Mouse (Mus musculus): ENCODE measurements around the gene Cldnd2. TPM values are rescaled to one million over a fixed set of nuclear protein-coding genes. Genes with fewer than 3 reads are reported as not detected.

Cldnd2 gene
- total RNA-seq (2014; rRNA removed) (not detected in 2 replicates), polyA plus RNA-seq (2012; rRNA removed) (0.17 TPM in 1 of 2 replicates, not detected in the other)

DNA sequence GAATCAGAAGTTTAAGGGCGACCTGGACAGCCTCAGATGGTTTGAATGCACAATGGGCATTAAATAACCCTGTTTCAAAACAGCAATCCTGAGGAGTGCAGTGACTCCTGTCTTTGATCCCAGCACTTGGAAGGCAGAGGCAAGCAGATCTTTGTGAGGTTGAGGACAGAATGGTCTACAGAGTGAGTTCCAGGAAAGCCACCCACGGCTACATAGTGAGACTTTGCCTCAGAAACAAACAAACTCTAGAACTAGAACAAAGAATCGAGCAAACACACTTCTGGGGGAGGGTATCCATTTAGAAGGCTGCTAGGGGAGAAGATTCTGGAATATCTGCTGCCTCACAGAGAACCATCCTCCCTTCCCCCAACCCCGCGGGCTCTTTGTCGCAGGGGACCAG is at the start of gene Cldnd2:
TSS of gene Cldnd2 (plus strand) at position 301 of the 400 bp plus-strand sequence.
- H3K27me3 ChIP-seq (ENCODE audit: control insufficient read depth, insufficient read depth, low read length) = no peaks in the 10 kb centered on the region
- TF ChIP-seq POLR2A (IDR thresholded peaks at IDR 0.05; ENCODE audit: extremely low read depth, insufficient read depth, low read length) (no peak), CTCF (IDR thresholded peaks at IDR 0.05; ENCODE audit: low read depth, low read length) (no peak)
- WGBS = 66% methylated on average over 6 of the region's 6 CpGs
- no peak within 1 kb of the TSS for H3K4me3 ChIP-seq (ENCODE audit: insufficient read depth, low read depth, low read length)
- H3K9ac ChIP-seq (ENCODE audit: low read depth, low read length) = no peak within 1 kb of the TSS
- peaks cover 13% of the 10 kb centered on the region; the same call in 1 of the 2 replicates for H3K79me2 ChIP-seq (ENCODE audit: control insufficient read depth, insufficient read depth, low read length)
- DNase-seq (ENCODE audit: extremely low read depth, low read depth, low spot score) = no peak
- H3K27ac ChIP-seq (replicated peaks; ENCODE audit: insufficient read depth, low read depth, low read length) = no peak within 1 kb of the TSS
- H3K4me1 ChIP-seq (ENCODE audit: control insufficient read depth, insufficient read depth, low read length) = peaks cover 4% of the 10 kb centered on the region
- H3K36me3 ChIP-seq (ENCODE audit: control insufficient read depth, insufficient read depth, low read length) = no peaks in the 10 kb centered on the region

DNA sequence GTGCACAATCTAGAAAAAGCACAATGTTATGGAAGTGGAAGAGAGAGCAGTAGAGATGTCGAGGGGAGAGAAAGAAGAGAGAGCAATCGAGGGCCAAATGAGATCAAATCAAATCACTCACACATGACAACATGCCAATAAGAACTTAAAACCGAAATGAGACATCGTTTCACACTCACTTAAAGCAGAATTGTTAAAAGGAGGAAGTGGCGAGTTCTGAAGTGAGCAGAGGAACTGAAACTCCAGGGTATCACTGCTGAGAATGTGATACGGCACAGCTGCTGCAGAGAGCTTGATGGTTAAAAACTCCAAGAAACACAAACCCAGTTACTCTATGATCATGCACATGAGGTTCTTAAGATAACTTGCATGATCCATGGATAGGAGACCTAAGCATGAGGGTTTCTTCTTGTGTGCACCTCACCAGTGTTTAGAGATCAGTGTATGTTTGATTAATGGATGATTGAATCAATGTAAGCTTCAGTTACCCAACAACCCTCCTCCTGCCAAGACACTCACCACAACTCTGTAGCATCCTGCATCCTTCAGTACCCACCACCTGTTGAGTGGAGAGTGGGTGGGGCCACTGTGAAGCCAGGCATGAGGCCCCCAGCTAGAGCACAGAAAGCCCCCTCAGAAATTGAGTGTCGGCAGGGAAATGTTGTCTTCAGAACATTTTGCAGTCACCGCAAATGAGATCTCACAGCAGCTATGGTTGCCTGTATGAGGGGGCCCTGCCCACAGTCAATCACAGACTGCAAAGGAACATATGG is 48.0 kb upstream of the Cldnd2 start:
- Histone ChIP-seq H3K27me3 (ENCODE audit: control insufficient read depth, insufficient read depth, low read length) (no peaks in the 10 kb centered on the region), H3K4me1 (ENCODE audit: control insufficient read depth, insufficient read depth, low read length) (no peaks in the 10 kb centered on the region), H3K9ac (ENCODE audit: low read depth, low read length) (no peak overlapping the region), H3K27ac (replicated peaks; ENCODE audit: insufficient read depth, low read depth, low read length) (no peak overlapping the region), H3K79me2 (ENCODE audit: control insufficient read depth, insufficient read depth, low read length) (no peaks in the 10 kb centered on the region), H3K36me3 (ENCODE audit: control insufficient read depth, insufficient read depth, low read length) (no peaks in the 10 kb centered on the region), H3K4me3 (ENCODE audit: insufficient read depth, low read depth, low read length) (no peak overlapping the region)
- no peak for TF ChIP-seq POLR2A (IDR thresholded peaks at IDR 0.05; ENCODE audit: extremely low read depth, insufficient read depth, low read length)
- TF ChIP-seq CTCF (IDR thresholded peaks at IDR 0.05; ENCODE audit: low read depth, low read length) = no peak
- DNase-seq (ENCODE audit: extremely low read depth, low read depth, low spot score) = peak; percentile 23
- 73% methylated on average over 8 of the region's 8 CpGs for WGBS

DNA sequence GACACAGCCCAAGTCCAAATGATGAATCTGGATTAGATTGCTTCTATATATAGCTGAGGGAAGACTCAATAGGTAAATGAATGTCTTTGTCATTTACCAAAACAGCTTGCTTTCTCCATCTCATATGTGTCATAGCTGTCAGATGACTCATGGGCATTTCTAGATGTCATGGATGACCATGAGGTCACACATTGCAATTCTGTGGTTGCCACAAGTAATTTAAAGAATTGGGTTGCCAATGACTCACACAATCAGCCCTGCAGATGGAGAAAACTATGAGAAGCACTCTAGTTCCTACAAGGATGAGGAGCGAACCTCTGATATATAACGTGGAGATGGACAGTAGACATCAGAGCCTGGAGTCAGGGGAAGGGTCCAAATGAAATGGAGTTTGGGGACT is 41.1 kb upstream of the Cldnd2 start:
- TF ChIP-seq CTCF (IDR thresholded peaks at IDR 0.05; ENCODE audit: low read depth, low read length) (no peak), POLR2A (IDR thresholded peaks at IDR 0.05; ENCODE audit: extremely low read depth, insufficient read depth, low read length) (no peak)
- 93% methylated on average over 2 of the region's 2 CpGs for WGBS
- Histone ChIP-seq H3K4me3 (ENCODE audit: insufficient read depth, low read depth, low read length) (no peak overlapping the region), H3K27ac (replicated peaks; ENCODE audit: insufficient read depth, low read depth, low read length) (no peak overlapping the region), H3K36me3 (ENCODE audit: control insufficient read depth, insufficient read depth, low read length) (no peaks in the 10 kb centered on the region), H3K4me1 (ENCODE audit: control insufficient read depth, insufficient read depth, low read length) (no peaks in the 10 kb centered on the region), H3K79me2 (ENCODE audit: control insufficient read depth, insufficient read depth, low read length) (no peaks in the 10 kb centered on the region), H3K9ac (ENCODE audit: low read depth, low read length) (no peak overlapping the region), H3K27me3 (ENCODE audit: control insufficient read depth, insufficient read depth, low read length) (no peaks in the 10 kb centered on the region)
- no peak for DNase-seq (ENCODE audit: extremely low read depth, low read depth, low spot score)

DNA sequence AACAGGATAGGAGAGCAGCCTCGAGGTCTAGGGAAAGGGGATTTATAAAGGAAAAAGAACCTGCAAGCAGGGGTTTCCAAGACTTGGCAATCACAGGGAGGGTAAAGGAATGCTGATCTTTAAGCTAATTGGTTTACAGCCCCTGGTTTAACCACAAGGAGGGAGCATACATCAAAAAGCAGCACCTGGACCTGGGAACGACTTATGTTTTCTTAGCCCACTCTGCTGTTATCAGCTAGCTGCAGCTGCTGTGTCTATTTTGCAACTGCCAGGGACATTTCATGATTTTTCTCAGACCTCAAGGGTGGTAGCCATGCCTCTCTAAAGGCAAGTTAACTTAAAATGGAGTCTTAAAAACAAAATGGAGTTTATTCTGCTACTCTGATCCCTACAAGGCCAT is 37.9 kb upstream of the Cldnd2 start:
- DNase-seq (ENCODE audit: extremely low read depth, low read depth, low spot score) = no peak

DNA sequence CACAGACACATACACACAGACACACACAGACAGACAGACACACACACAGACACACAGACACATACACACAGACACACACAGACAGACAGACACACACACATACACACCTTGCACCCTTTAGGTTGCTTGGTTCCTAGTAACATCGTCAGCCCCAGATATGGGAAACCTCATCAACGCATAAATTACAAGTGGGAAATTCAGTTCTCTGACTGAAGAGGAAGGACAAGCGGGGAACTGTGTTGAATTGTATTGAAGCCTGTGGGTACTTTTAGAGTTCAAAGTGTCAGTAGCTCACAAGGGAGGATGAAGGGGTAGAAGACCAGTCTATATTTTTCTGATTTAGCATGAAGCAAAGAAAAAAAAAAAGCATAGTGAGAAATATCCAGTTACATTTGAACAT is 33.0 kb upstream of the Cldnd2 start:
- H3K27me3 ChIP-seq (ENCODE audit: control insufficient read depth, insufficient read depth, low read length) = peaks cover 2% of the 10 kb centered on the region; the same call in 1 of the 2 replicates
- DNase-seq (ENCODE audit: extremely low read depth, low read depth, low spot score) = no peak
- no peaks in the 10 kb centered on the region for H3K79me2 ChIP-seq (ENCODE audit: control insufficient read depth, insufficient read depth, low read length)
- H3K4me3 ChIP-seq (ENCODE audit: insufficient read depth, low read depth, low read length) = no peak overlapping the region
- TF ChIP-seq CTCF (IDR thresholded peaks at IDR 0.05; ENCODE audit: low read depth, low read length) (no peak), POLR2A (IDR thresholded peaks at IDR 0.05; ENCODE audit: extremely low read depth, insufficient read depth, low read length) (no peak)
- 73% methylated on average over 3 of the region's 3 CpGs for WGBS
- no peaks in the 10 kb centered on the region for H3K4me1 ChIP-seq (ENCODE audit: control insufficient read depth, insufficient read depth, low read length)
- no peak overlapping the region for H3K9ac ChIP-seq (ENCODE audit: low read depth, low read length)
- H3K36me3 ChIP-seq (ENCODE audit: control insufficient read depth, insufficient read depth, low read length) = no peaks in the 10 kb centered on the region
- H3K27ac ChIP-seq (replicated peaks; ENCODE audit: insufficient read depth, low read depth, low read length) = no peak overlapping the region

More for the DNA sequence above, 37.9 kb upstream of the Cldnd2 start:
- H3K4me3 ChIP-seq (ENCODE audit: insufficient read depth, low read depth, low read length) = no peak overlapping the region
- peaks cover 2% of the 10 kb centered on the region; the same call in 1 of the 2 replicates for H3K27me3 ChIP-seq (ENCODE audit: control insufficient read depth, insufficient read depth, low read length)
- H3K36me3 ChIP-seq (ENCODE audit: control insufficient read depth, insufficient read depth, low read length) = no peaks in the 10 kb centered on the region
- no peaks in the 10 kb centered on the region for H3K4me1 ChIP-seq (ENCODE audit: control insufficient read depth, insufficient read depth, low read length)
- H3K79me2 ChIP-seq (ENCODE audit: control insufficient read depth, insufficient read depth, low read length) = no peaks in the 10 kb centered on the region
- no peak for TF ChIP-seq POLR2A (IDR thresholded peaks at IDR 0.05; ENCODE audit: extremely low read depth, insufficient read depth, low read length)
- H3K9ac ChIP-seq (ENCODE audit: low read depth, low read length) = no peak overlapping the region
- 33% methylated on average over 2 of the region's 2 CpGs for WGBS
- no peak overlapping the region for H3K27ac ChIP-seq (replicated peaks; ENCODE audit: insufficient read depth, low read depth, low read length)

DNA sequence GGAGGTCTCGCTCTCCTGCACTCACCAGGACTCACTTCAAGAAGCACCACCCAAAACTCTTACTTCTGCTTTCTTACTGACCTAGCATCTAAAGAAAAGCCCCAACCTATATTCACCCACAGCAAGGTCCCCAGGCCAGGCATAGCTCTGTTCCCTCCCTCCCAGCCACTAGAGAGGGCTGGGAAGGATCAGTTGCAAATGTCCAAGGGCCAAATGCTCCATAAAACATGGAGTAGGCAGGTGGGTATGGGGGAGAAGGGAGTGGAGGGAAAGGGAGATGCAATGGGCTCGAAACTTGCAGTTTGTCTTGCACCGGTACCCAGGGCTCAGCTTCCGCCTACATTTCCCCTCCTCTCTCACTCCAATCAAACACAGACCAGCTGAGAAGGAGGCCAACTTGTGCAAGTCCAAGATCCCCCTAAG is 32.4 kb upstream of the Cldnd2 start, which contains the start of gene Siglecg:
TSS of gene Siglecg (plus strand) at position 74 of the 423 bp plus-strand sequence.
- no peak within 1 kb of the TSS for H3K4me3 ChIP-seq (ENCODE audit: insufficient read depth, low read depth, low read length)
- 70% methylated on average over 4 of the region's 4 CpGs for WGBS

More for the DNA sequence above, 32.4 kb upstream of the Cldnd2 start, which contains the start of gene Siglecg:
- TF ChIP-seq POLR2A (IDR thresholded peaks at IDR 0.05; ENCODE audit: extremely low read depth, insufficient read depth, low read length) (no peak), CTCF (IDR thresholded peaks at IDR 0.05; ENCODE audit: low read depth, low read length) (no peak)
- Histone ChIP-seq H3K36me3 (ENCODE audit: control insufficient read depth, insufficient read depth, low read length) (no peaks in the 10 kb centered on the region), H3K9ac (ENCODE audit: low read depth, low read length) (no peak within 1 kb of the TSS), H3K27me3 (ENCODE audit: control insufficient read depth, insufficient read depth, low read length) (peaks cover 2% of the 10 kb centered on the region; the same call in 1 of the 2 replicates), H3K79me2 (ENCODE audit: control insufficient read depth, insufficient read depth, low read length) (no peaks in the 10 kb centered on the region), H3K27ac (replicated peaks; ENCODE audit: insufficient read depth, low read depth, low read length) (no peak within 1 kb of the TSS), H3K4me1 (ENCODE audit: control insufficient read depth, insufficient read depth, low read length) (no peaks in the 10 kb centered on the region)
- DNase-seq (ENCODE audit: extremely low read depth, low read depth, low spot score) = no peak

All from liver, adult 2 months (tissue).